Mouse (Mus musculus) lung, postnatal 0 days (tissue): ENCODE measurements around the gene Tas2r129. TPM values are rescaled to one million over a fixed set of nuclear protein-coding genes. Genes with fewer than 3 reads are reported as not detected.
"Not testable (repeated sequence)": the region's sequence is repeated elsewhere in the genome, so short reads cannot be mapped to it uniquely, and the experiment has no call there.

ENCODE experiments used
- ATAC-seq: fragments of 200-750 bp; cut with Nextera tagmentation; 2 replicates; pipeline ENCODE4 v1.8.0; 2017; ENCODE audit warnings: moderate library complexity
- DNase-seq: peaks from one replicate; pipeline ENCODE4 v3.0.0-alpha.2; 2016; ENCODE audit warnings: low spot score
- H3K27ac ChIP-seq: fragments of 300-500 bp; sonication (generic); 2 replicates; pipeline ENCODE4 v1.5.1; 2014; ENCODE audit warnings: antibody characterized with exemption, mild to moderate bottlenecking, low read length, mixed read lengths
- H3K27me3 ChIP-seq: fragments of 300-500 bp; sonication (generic); replicated peaks from 2 replicates; pipeline ENCODE4 v1.6.1; 2014; ENCODE audit warnings: low read length, mixed read lengths; ENCODE audit not compliant: insufficient read depth
- H3K36me3 ChIP-seq: fragments of 300-500 bp; sonication (generic); 2 replicates; pipeline ENCODE4 v1.6.1; 2014; ENCODE audit warnings: low read length, mixed read lengths; ENCODE audit not compliant: insufficient read depth
- H3K4me1 ChIP-seq: fragments of 300-500 bp; sonication (generic); 2 replicates; pipeline ENCODE4 v1.6.1; 2014; ENCODE audit warnings: antibody characterized with exemption, low read depth, low read length, mixed read lengths; ENCODE audit not compliant: insufficient read depth
- H3K4me2 ChIP-seq: fragments of 300-500 bp; sonication (generic); replicated peaks from 2 replicates; pipeline ENCODE4 v1.6.1; 2014; ENCODE audit warnings: low read depth, mild to moderate bottlenecking, low read length, moderate library complexity, mixed read lengths
- H3K4me3 ChIP-seq: fragments of 300-500 bp; sonication (generic); 2 replicates; pipeline ENCODE4 v1.5.1; 2014; ENCODE audit warnings: low read depth, low read length
- H3K9ac ChIP-seq: fragments of 300-500 bp; sonication (generic); replicated peaks from 2 replicates; pipeline ENCODE4 v1.6.1; 2014; ENCODE audit warnings: low read depth, mild to moderate bottlenecking
- H3K9me3 ChIP-seq: fragments of 300-500 bp; sonication (generic); 2 replicates; pipeline ENCODE4 v1.6.1; 2016; ENCODE audit warnings: low read length, mixed read lengths
- CTCF ChIP-seq: IDR thresholded peaks from 2 replicates; pipeline ENCODE4 v1.5.1; 2016; ENCODE audit warnings: antibody characterized with exemption, mild to moderate bottlenecking
- EP300 ChIP-seq: IDR thresholded peaks from 2 replicates; pipeline ENCODE4 v1.6.1; 2016; ENCODE audit warnings: antibody characterized with exemption, mild to moderate bottlenecking, control low read depth
- WGBS: fragments of 180-500 bp; shearing (Covaris S2); extraction: QIAGEN DNeasy Blood & Tissue Kit; methylation state at CpG from one replicate; pipeline ENCODE4 v1.1.7; 2014; 5-methylcytosine and 5-hydroxymethylcytosine counted together
- polyA plus RNA-seq: library from polyadenylated mRNA; unstranded; fragments of >200 nt; fragmentation: Nextera tagmentation; extraction: Ambion mirVana; gene quantifications from 2 replicates; pipeline ENCODE4 v1.2.1, GENCODE M21; 2015

Gene Tas2r129
- not detected in 2 replicates for polyA plus RNA-seq

DNA sequence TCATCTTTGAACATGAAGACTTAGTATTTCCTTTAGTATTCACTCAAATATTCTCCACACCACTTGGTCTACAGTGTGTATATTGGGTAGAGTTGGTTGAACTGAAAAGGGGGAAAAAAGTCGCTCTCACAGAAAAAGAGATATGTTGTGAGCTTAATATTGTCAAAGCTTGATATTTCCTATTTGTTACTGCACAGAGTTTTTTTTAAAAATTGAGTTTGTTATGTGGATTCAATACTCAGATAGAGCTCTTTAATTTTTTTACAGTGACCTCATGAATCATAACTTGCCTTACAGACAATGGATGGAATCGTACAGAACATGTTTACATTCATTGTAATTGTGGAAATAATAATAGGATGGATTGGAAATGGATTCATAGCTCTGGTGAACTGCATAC is at the start of gene Tas2r129:
Gene Tas2r129 (plus strand): TSS at position 301 of the 400 bp plus-strand sequence.
- H3K9me3 ChIP-seq = no peaks in the 10 kb centered on the region
- H3K36me3 ChIP-seq = no peaks in the 10 kb centered on the region
- DNase-seq (no peak), ATAC-seq (no peak)
- H3K4me2 ChIP-seq = no peak within 1 kb of the TSS
- no peak within 1 kb of the TSS for H3K4me3 ChIP-seq
- H3K9ac ChIP-seq = no peak within 1 kb of the TSS
- no peak within 1 kb of the TSS for H3K27ac ChIP-seq
- no peaks in the 10 kb centered on the region for H3K4me1 ChIP-seq
- no peak for TF ChIP-seq CTCF
- no peak for TF ChIP-seq EP300
- H3K27me3 ChIP-seq = no peaks in the 10 kb centered on the region
- whole genome bisulfite sequencing = 58% methylated on average over 2 of the region's 2 CpGs

- no peak within 1 kb of the TSS for H3K4me3 ChIP-seq
- no peaks in the 10 kb centered on the region for H3K4me1 ChIP-seq
- H3K36me3 ChIP-seq = no peaks in the 10 kb centered on the region
- H3K4me2 ChIP-seq = no peak within 1 kb of the TSS
- TF ChIP-seq CTCF (no peak), EP300 (no peak)
- H3K27me3 ChIP-seq = no peaks in the 10 kb centered on the region
- WGBS = 78% methylated on average over 3 of the region's 3 CpGs
- H3K9me3 ChIP-seq = no peaks in the 10 kb centered on the region
- H3K9ac ChIP-seq = no peak within 1 kb of the TSS
- DNase-seq (no peak), ATAC-seq (no peak)
- no peak within 1 kb of the TSS for H3K27ac ChIP-seq
Measured at GRCm38 (mm10) chr6:132909351-132909750, 41.6 kb upstream of the Tas2r129 start, which contains the start of gene Tas2r125. TSS of gene Tas2r125 (plus strand) at chr6:132909651.

GRCm38 (mm10) chr6:132941376-132941775 is 9.5 kb upstream of the Tas2r129 start:
- H3K4me2 ChIP-seq, H3K9me3 ChIP-seq, H3K27ac ChIP-seq, H3K27me3 ChIP-seq, H3K36me3 ChIP-seq, H3K4me1 ChIP-seq, H3K4me3 ChIP-seq, ATAC-seq, H3K9ac ChIP-seq, DNase-seq: not testable (repeated sequence)

DNA sequence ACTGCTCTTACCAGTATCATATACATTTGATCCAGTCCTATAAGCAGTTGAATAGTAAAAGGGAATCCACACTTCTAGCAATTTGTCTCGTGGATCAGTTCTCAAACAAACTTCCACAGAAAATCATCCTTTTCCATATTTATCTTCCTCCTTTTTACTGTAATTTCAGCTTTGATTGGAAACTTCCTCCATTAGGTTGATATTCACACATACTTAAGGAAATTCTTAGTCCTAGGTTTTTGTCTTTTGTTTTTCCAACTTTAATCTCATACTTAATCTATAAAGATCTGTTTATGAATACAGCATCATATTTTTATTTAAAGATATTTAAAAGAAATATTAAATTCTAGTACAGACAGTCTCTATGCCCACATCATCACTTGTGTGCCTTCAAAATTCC is 6.9 kb downstream of the Tas2r129 start, which contains the start of gene Tas2r131:
Gene Tas2r131 (minus strand): TSS at position 101 of the 400 bp plus-strand sequence.
- H3K4me3 ChIP-seq = no peak within 1 kb of the TSS
- WGBS = 40% methylated on average over 1 of the region's 1 CpGs
- no peaks in the 10 kb centered on the region for H3K36me3 ChIP-seq
- H3K27ac ChIP-seq = no peak within 1 kb of the TSS
- TF ChIP-seq CTCF (no peak), EP300 (no peak)
- H3K4me2 ChIP-seq = no peak within 1 kb of the TSS
- no peak for ATAC-seq
- no peak within 1 kb of the TSS for H3K9ac ChIP-seq
- H3K4me1 ChIP-seq = no peaks in the 10 kb centered on the region
- no peak for DNase-seq
- H3K9me3 ChIP-seq = no peaks in the 10 kb centered on the region
- no peaks in the 10 kb centered on the region for H3K27me3 ChIP-seq

- TF ChIP-seq CTCF = no peak
- no peak for TF ChIP-seq EP300
- no peaks in the 10 kb centered on the region for H3K36me3 ChIP-seq
- no peak within 1 kb of the TSS for H3K27ac ChIP-seq
- no peaks in the 10 kb centered on the region for H3K4me1 ChIP-seq
- no peak for DNase-seq
- H3K4me2 ChIP-seq = no peak within 1 kb of the TSS
- ATAC-seq = no peak
- no peak within 1 kb of the TSS for H3K4me3 ChIP-seq
- no peaks in the 10 kb centered on the region for H3K9me3 ChIP-seq
- no peaks in the 10 kb centered on the region for H3K27me3 ChIP-seq
- WGBS = 60% methylated on average over 2 of the region's 2 CpGs
- H3K9ac ChIP-seq = no peak within 1 kb of the TSS
Measured at GRCm38 (mm10) chr6:132980865-132981264, 30.0 kb downstream of the Tas2r129 start, which contains the start of gene Tas2r109. TSS of gene Tas2r109 (minus strand) at chr6:132980965.

Other genes with a start within 250 kb of the Tas2r129 start
- gene Tas2r122, start 239.2 kb upstream of the Tas2r129 start, polyA plus RNA-seq = not detected in 2 replicates
- not detected in 2 replicates for gene Tas2r115, start 213.1 kb upstream of the Tas2r129 start, polyA plus RNA-seq
- gene Tas2r124, start 196.4 kb upstream of the Tas2r129 start, polyA plus RNA-seq = not detected in 2 replicates
- gene Tas2r102, start 189.0 kb upstream of the Tas2r129 start, polyA plus RNA-seq = not detected in 2 replicates
- gene Tas2r136, start 172.9 kb upstream of the Tas2r129 start, polyA plus RNA-seq = not detected in 2 replicates
- not detected in 2 replicates for gene Tas2r117, start 148.3 kb upstream of the Tas2r129 start, polyA plus RNA-seq
- not detected in 2 replicates for gene Tas2r123, start 104.0 kb upstream of the Tas2r129 start, polyA plus RNA-seq
- not detected in 2 replicates for gene Tas2r116, start 95.7 kb upstream of the Tas2r129 start, polyA plus RNA-seq
- not detected in 2 replicates for gene Tas2r110, start 83.1 kb upstream of the Tas2r129 start, polyA plus RNA-seq
- gene Tas2r113, start 58.1 kb upstream of the Tas2r129 start, polyA plus RNA-seq = not detected in 2 replicates
- not detected in 2 replicates for gene Tas2r125, start 41.5 kb upstream of the Tas2r129 start, polyA plus RNA-seq
- not detected in 2 replicates for gene Tas2r131, start 6.8 kb downstream of the Tas2r129 start, polyA plus RNA-seq
- not detected in 2 replicates for gene Tas2r109, start 29.9 kb downstream of the Tas2r129 start, polyA plus RNA-seq
- gene Tas2r103, start 86.0 kb downstream of the Tas2r129 start, polyA plus RNA-seq = not detected in 2 replicates
- not detected in 2 replicates for gene Tas2r140, start 104.7 kb downstream of the Tas2r129 start, polyA plus RNA-seq
- 86.1 and 91.8 TPM in 2 replicates for gene Smim10l1, start 153.8 kb downstream of the Tas2r129 start, polyA plus RNA-seq